Mouse (Mus musculus) lung, adult 2 months (tissue): ENCODE measurements around the gene Hs6st3. TPM values are rescaled to one million over a fixed set of nuclear protein-coding genes. Genes with fewer than 3 reads are reported as not detected.

ENCODE experiments used
- DNase-seq: peaks from one replicate; pipeline ENCODE4 v3.0.0; 2022
- H3K4me1 ChIP-seq: fragments of 200-500 bp; 2 replicates; pipeline ENCODE4 v1.6.1; 2011; ENCODE audit warnings: low read length; ENCODE audit not compliant: control insufficient read depth, insufficient read depth
- H3K4me3 ChIP-seq: fragments of 200-500 bp; replicated peaks from 2 replicates; pipeline ENCODE3; 2011; ENCODE audit warnings: low read depth, mild to moderate bottlenecking, control low read depth, low read length; ENCODE audit errors: extremely low read depth
- CTCF ChIP-seq: fragments of 200-500 bp; IDR thresholded peaks from 2 replicates; pipeline ENCODE4 v1.5.1; 2011; ENCODE audit warnings: mild to moderate bottlenecking, low read length, control low read depth; ENCODE audit not compliant: insufficient read depth
- POLR2A ChIP-seq: fragments of 200-500 bp; IDR thresholded peaks from 2 replicates; pipeline ENCODE4 v1.6.1; 2011; ENCODE audit warnings: low read depth, mild to moderate bottlenecking, control low read depth, low read length, borderline replicate concordance; ENCODE audit errors: extremely low read depth
- WGBS: fragments of 180-500 bp; shearing (Covaris S2); methylation state at CpG from one replicate; pipeline ENCODE4 v1.1.7; 2018; 5-methylcytosine and 5-hydroxymethylcytosine counted together
- polyA plus RNA-seq: library from polyadenylated mRNA; depleted of rRNA; stranded (reverse); fragments of >200 nt; gene quantifications from 2 replicates; pipeline ENCODE4 v1.2.3, GENCODE M21; 2012

The Hs6st3 gene
- polyA plus RNA-seq, 1 experiment, result 1.2 TPM

DNA sequence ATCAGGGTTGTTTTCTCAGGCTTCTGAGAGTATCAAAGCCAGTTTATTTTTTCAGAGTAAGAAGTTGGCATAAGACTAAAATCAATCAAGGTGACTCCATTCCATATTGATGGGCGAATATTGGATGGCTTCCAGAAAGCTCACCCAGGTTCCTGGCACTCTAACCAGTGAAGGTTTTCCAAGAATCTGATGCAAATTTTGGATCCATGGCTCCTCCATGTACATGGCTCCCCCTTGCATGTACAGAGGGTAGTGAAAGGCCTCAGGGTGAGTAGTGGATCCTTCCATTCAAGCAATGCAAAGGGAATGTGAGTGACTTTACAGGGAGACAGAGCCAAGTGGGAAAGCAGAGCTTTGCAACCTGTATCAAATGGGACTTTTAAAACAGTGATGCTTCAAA lies 603.6 kb downstream of the Hs6st3 start:
- no peaks in the 10 kb centered on the region for H3K4me1 ChIP-seq
- DNase-seq, result no peak
- 71% methylated on average over 1 of the region's 1 CpGs for WGBS
- no peak overlapping the region for H3K4me3 ChIP-seq
- no peak for TF ChIP-seq CTCF
- no peak for TF ChIP-seq POLR2A

DNA sequence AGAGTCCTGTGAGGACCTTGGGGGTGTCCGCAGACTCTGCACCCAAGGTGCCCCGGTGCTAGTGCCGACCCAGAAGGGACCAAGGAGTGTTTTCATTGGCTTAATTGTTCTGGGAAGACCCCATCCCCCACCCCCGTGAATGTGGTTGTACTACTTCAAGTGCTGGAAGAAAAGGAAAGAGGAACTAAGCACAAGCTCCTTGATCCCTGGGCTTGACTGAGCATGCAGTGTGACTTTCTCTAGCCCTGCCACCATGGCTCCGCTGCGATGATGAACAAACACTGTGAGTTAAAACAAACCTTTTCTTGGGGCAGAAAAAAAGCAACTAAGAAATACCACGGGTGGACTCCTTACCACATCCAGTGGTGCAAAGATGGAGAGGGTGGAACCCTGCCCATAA lies 623.2 kb downstream of the Hs6st3 start:
- no peak for DNase-seq
- no peak overlapping the region for H3K4me3 ChIP-seq
- WGBS, result 63% methylated on average over 7 of the region's 7 CpGs
- TF ChIP-seq POLR2A, result no peak
- no peak for TF ChIP-seq CTCF
- H3K4me1 ChIP-seq, result no peaks in the 10 kb centered on the region

DNA sequence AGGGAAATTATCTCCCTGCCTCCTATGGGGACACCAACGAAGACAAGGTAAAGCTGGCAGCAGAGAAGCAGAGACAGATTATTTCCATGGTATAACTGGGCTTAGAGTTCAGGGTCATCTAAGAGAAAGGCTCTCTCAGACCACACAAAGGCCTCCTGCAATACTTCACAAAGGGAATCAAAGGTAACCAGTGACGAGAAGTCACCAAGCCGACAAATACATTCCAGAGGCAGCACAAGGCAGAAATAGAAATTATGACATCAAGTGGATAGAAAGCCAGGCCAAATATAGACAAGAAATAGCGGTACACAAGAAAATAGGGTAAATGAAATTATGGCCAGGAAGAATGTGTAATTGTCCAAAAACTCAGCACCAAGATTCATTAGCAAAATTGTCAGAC lies 633.9 kb downstream of the Hs6st3 start:
- Histone ChIP-seq H3K4me1 (no peaks in the 10 kb centered on the region), H3K4me3 (no peak overlapping the region)
- 56% methylated on average over 4 of the region's 4 CpGs for WGBS
- DNase-seq, result no peak
- no peak for TF ChIP-seq POLR2A
- no peak for TF ChIP-seq CTCF

DNA sequence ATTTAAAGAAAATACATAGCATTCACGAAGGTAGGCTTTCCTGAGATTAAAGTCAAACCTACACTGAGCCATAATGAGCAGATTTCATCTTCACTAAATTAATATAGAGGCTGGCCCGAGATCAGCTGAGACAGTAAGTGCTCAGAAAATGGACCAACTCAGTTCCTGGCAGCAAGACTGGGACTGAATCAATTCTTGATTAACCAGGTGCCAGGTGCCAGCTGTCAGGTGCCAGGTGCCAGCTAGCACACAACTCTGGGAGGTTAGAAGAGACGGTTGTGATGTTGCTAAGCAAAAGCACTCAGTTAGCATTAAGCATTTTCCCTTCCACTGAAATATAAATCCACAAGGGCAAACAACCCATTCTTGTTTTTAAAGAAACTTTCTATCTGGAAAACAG lies 638.1 kb downstream of the Hs6st3 start:
- TF ChIP-seq CTCF (no peak), POLR2A (no peak)
- Histone ChIP-seq H3K4me1 (no peaks in the 10 kb centered on the region), H3K4me3 (no peak overlapping the region)
- 69% methylated on average over 3 of the region's 3 CpGs for WGBS
- no peak for DNase-seq

DNA sequence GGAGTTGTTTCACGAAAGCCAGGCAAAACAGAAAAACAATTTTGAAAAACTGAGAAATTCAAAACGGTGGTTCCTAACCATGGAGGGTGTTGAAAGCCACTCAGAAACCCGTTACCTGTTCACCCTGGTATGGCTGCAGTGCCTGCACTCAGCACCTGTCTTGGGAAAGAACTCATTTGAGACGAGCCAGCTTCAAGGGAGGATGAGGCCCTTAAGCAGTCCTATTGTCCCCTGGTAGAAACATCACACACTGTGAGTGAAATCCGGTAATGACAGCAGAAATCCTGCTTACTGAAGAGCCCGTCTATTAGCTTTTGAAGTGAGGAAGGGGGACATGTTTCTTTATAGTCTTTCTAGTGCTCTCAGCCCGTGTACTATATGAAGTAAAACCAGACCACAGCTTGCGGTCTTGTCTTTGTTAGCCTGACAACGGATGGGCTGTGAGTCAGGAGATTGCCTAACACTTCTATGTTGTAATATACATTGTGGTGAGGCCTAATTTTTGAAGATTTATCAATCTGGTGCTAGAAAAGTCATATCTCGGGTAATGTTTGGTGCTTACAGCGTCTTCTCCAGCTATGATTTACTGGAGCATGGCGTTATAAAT lies 641.9 kb downstream of the Hs6st3 start:
- 68% methylated on average over 12 of the region's 12 CpGs for WGBS
- TF ChIP-seq CTCF (no peak), POLR2A (no peak)
- no peaks in the 10 kb centered on the region for H3K4me1 ChIP-seq
- H3K4me3 ChIP-seq, result no peak overlapping the region
- DNase-seq, result no peak

DNA sequence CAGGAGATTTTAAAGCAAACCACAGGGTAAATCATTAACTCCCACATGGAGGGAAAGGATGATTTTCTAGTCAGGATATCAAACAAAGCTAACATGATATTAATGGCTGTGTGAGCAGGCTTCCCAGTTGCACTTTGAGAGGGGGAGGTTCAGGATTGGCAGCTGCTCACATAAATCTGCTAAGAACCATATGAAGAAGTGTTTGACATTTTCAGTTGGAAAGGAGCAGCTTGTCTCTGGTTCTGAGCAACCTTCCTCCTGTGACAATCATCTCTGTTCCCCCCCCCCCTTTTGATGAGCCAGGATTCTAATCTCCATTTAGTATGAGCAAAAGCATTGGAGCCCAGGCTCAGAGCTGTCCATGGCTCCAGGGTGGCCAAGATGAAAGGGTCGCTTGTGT lies 643.0 kb downstream of the Hs6st3 start:
- no peak for DNase-seq
- TF ChIP-seq CTCF (no peak), POLR2A (no peak)
- H3K4me1 ChIP-seq, result no peaks in the 10 kb centered on the region
- WGBS, result 86% methylated on average over 1 of the region's 1 CpGs
- H3K4me3 ChIP-seq, result no peak overlapping the region

DNA sequence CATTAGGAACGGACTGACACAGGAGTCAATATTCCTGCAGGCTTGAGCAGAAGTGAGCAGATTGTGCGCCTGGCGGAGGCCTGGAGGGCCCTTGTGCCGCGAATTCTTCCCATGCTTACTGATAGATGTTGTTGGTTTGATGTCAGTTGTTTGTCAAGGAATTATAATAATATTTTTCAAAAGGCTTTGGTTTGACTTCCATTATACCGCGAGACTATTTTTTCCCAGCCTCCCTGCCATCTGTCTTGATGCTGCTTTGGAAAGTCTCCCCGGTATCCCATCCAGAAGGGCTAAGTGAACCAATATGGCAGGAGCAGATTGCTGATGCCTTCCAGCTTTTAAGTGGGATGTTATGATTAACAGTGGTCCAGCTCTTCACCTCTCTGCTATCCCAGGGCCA lies 651.3 kb downstream of the Hs6st3 start:
- TF ChIP-seq CTCF (no peak), POLR2A (no peak)
- no peak overlapping the region for H3K4me3 ChIP-seq
- WGBS, result 92% methylated on average over 8 of the region's 8 CpGs
- no peak for DNase-seq
- no peaks in the 10 kb centered on the region for H3K4me1 ChIP-seq

DNA sequence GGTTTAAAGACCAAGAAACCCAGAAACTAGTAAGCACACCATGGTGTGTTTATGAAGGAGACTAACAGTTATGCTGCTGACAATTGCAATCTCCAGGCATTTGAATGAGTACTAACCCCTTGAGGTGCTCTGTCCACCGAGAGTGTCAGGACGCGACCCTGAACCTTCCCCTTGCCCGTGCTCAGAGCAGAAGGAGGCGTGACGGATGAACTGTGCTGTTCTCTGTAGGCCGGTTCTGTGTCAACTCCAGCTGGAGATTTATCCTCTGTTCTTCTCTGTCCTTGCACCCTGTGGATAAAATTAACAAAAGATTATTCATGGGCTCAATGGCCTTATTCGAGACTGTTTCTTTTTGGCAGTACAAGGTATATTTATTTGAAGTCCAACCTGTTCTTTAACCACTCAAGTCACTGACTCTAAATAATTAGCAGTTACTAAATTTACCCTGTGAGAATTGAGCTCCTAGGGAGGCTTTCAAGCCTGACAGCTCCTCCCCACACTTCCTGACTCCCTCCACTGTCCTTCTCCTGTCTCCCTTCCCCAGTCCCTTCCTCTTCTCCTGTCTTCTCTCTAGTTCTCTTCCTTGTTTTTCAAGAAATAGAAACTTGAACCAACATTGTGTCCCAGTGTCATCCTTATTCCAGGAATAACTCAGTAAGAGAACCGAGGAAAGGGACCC lies 659.2 kb downstream of the Hs6st3 start:
- 39% methylated on average over 9 of the region's 9 CpGs for WGBS

DNA sequence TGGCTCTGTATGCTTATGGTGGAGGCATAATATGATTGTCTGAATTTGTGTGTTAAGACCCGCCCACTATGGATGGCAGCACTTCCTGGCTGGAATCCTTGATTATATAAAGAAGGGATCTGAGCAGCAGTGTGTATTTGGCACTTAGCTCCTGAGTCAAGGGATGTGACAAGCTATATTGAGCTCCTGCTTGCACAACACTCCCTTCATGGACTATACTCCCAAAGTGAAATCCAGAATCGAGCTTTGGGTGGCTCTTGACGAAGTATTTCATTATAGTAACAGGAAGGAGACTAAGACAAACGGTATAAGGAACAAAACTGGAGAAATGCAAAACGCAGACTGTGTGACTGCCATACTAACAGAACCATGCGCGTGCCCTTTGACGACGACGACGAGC lies 660.4 kb downstream of the Hs6st3 start:
- WGBS, result 80% methylated on average over 11 of the region's 11 CpGs
- H3K4me3 ChIP-seq, result no peak overlapping the region
- DNase-seq, result no peak
- no peaks in the 10 kb centered on the region for H3K4me1 ChIP-seq
- no peak for TF ChIP-seq CTCF

More for the DNA sequence above, 659.2 kb downstream of the Hs6st3 start:
- TF ChIP-seq POLR2A (no peak), CTCF (no peak)
- H3K4me1 ChIP-seq, result no peaks in the 10 kb centered on the region
- no peak overlapping the region for H3K4me3 ChIP-seq
- no peak for DNase-seq

DNA sequence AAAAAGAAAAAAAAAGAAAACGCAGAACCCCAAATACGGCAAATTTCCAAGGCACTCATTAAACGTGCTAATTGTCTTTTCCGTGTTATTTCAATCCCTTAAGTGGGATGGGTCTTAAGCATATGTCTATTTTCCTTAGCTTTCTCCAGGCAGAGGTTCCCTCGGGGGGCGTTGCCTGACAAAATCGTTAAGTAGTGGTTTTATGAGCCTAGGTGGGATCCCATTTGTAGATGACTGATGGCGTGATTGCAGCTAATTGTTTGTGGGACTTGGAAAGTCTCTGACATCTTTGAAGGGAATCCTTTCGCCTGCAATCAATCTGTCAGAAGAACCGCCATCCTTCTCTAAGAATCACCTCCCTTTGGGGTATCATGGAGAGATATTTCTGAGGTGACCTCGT lies 662.7 kb downstream of the Hs6st3 start:
- TF ChIP-seq POLR2A (no peak), CTCF (no peak)
- WGBS, result 73% methylated on average over 11 of the region's 11 CpGs
- Histone ChIP-seq H3K4me3 (no peak overlapping the region), H3K4me1 (no peaks in the 10 kb centered on the region)
- DNase-seq, result no peak

DNA sequence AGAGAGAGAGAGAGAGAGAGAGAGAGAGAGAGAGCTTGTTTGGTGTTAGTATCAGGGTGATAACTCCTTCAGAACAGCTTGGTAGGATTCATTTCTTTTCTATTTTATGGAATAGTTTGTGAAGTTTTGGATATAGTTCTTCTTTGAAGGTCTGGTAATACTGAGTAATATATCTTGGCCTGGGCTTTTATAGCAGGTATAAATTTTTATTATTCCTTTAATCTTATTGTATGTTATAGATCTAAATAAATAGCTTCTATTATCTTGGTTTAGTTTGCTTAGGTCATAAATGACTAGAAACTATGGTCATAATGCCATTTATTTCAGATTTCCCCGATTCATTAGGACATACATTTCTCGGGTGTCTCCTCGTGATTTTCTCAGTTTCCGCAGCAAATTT lies 675.8 kb downstream of the Hs6st3 start:
- DNase-seq, result no peak
- no peak overlapping the region for H3K4me3 ChIP-seq
- TF ChIP-seq CTCF (no peak), POLR2A (no peak)
- 90% methylated on average over 4 of the region's 4 CpGs for WGBS
- H3K4me1 ChIP-seq, result no peaks in the 10 kb centered on the region
